41 mouse cellular contexts compared by ENCODE assay signal in the genomic region with DNA sequence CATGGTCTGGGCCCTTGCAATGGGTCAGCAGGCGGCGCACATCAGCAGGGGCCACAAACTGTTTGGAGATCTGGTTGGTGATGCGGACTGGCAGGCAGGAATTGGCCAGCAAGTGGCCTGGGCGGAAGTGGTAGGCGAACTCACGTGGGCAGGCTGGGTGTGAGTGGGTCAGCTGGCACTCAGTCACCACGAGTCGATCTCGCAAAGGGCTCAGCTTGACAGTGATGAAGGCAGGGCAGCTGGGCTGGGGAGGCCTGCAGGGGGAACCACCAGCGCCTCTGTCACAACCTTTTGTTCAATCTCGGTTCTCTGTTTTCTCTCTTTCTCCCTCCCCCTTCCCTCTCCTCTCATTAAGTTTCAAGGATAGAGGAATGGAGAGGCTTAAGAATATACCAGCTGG. TPM values are rescaled to one million over a fixed set of nuclear protein-coding genes. Genes with fewer than 3 reads are reported as not detected.
DNase-seq lines count a peak whose midpoint lies in the region; TF ChIP-seq lines count a peak whose summit lies in the region.
"Had no signal": no experiment of that assay in that cellular context is flagged by ENCODE, and none has a peak within 500 bp of the region (broad histone marks: within the 10 kb centered on the region; RNA-seq: fewer than 3 reads in every experiment).

No protein-coding gene starts in this region.

- no peaks in the 10 kb centered on the region for H3K9me3 ChIP-seq in ES-Bruce4 (replicated peaks; ENCODE audit: control insufficient read depth, insufficient read depth, low read length, poor library complexity, severe bottlenecking)
- H3K9me3 ChIP-seq: embryonic facial prominence, embryonic 10.5 days; embryonic facial prominence, embryonic 15.5 days; G1E; heart, embryonic 13.5 days; liver, embryonic 12.5 days; midbrain, embryonic 10.5 days; neural tube, embryonic 15.5 days had no signal

- no peak for TF ChIP-seq CTCF in ES-Bruce4 (IDR thresholded peaks at IDR 0.05; ENCODE audit: low read depth, low read length)

- H3K4me3 ChIP-seq in ES-Bruce4 (ENCODE audit: low read depth, low read length) = peak overlapping the region; percentile 33; the same call in 1 of the 2 replicates
- H3K4me3 ChIP-seq: embryonic facial prominence, embryonic 10.5 days; embryonic facial prominence, embryonic 15.5 days; gastrocnemius, adult 2 months; heart, adult 2 months; heart, embryonic 13.5 days; liver, embryonic 12.5 days; midbrain, embryonic 10.5 days; neural tube, embryonic 15.5 days had no signal

- no peaks in the 10 kb centered on the region for H3K4me1 ChIP-seq in ES-Bruce4 (ENCODE audit: control insufficient read depth, insufficient read depth, low read length)
- H3K4me1 ChIP-seq: embryonic facial prominence, embryonic 10.5 days; embryonic facial prominence, embryonic 15.5 days; liver, embryonic 12.5 days; midbrain, embryonic 10.5 days had no signal

- DNase-seq in heart, adult 11 months = peak; percentile 67
- no peak for DNase-seq in heart, adult 8-10 months (ENCODE audit: low spot score)
- DNase-seq in lung, postnatal 14 days = peak; percentile 8
- no peak for DNase-seq in lung, adult 18-20 months
- DNase-seq in layer of hippocampus, postnatal 25 days (ENCODE audit: extremely low spot score in 1 of 2, low spot score in 1 of 2) = no peak
- no peak for DNase-seq in urinary bladder, postnatal 25 days (ENCODE audit: low spot score)
- DNase-seq: adrenal gland, adult 8-10 months; cerebellum, adult 8-10 months; cerebellum, postnatal 25 days; gastrocnemius, adult 2 months; gastrocnemius, postnatal 36 days; heart, adult 2 months; heart, postnatal 10 days; kidney, adult 18-20 months; kidney, postnatal 4 days; layer of hippocampus, postnatal 36 days; left cerebral cortex, postnatal 4 days; liver, postnatal 0 days; retina, postnatal 1 day; right cerebral cortex, postnatal 14 days had no signal

- H3K36me3 ChIP-seq in ES-Bruce4 (ENCODE audit: control insufficient read depth, insufficient read depth, low read length, poor library complexity, severe bottlenecking) = no peaks in the 10 kb centered on the region
- H3K36me3 ChIP-seq: liver, embryonic 12.5 days had no signal

- no peak overlapping the region for H3K27ac ChIP-seq in ES-Bruce4 (ENCODE audit: insufficient read depth, low read length)
- H3K27ac ChIP-seq: embryonic facial prominence, embryonic 10.5 days; embryonic facial prominence, embryonic 15.5 days; gastrocnemius, adult 2 months; heart, adult 2 months; heart, embryonic 13.5 days; kidney, postnatal 0 days; liver, embryonic 12.5 days; midbrain, embryonic 10.5 days; neural tube, embryonic 15.5 days had no signal

- no peak for TF ChIP-seq POLR2A in ES-Bruce4 (IDR thresholded peaks at IDR 0.05; ENCODE audit: insufficient read depth, low read length)

- H3K9ac ChIP-seq in ES-Bruce4 (ENCODE audit: low read depth, poor library complexity, severe bottlenecking) = no peak overlapping the region
- H3K9ac ChIP-seq: embryonic facial prominence, embryonic 15.5 days; heart, embryonic 13.5 days; liver, embryonic 12.5 days; liver, postnatal 0 days; neural tube, embryonic 15.5 days had no signal

- H3K27me3 ChIP-seq in ES-Bruce4 (ENCODE audit: control insufficient read depth, insufficient read depth, low read length, poor library complexity, severe bottlenecking) = no peaks in the 10 kb centered on the region
- H3K27me3 ChIP-seq: embryonic facial prominence, embryonic 15.5 days; heart, embryonic 13.5 days; liver, embryonic 12.5 days; neural tube, embryonic 15.5 days had no signal

- no peak for TF ChIP-seq EP300 in ES-Bruce4 (IDR thresholded peaks at IDR 0.05; ENCODE audit: insufficient read depth, low read depth, low read length)

RNA-seq across cellular contexts. Expression of a gene that starts 7.7 kb away (rescaled TPM):
- 1 to 10 TPM; 3.0 to 4.1 (median 3.5) TPM for total RNA-seq in heart, adult 8-10 months (2022)
- 157 and 181 TPM in 2 replicates for polyA plus RNA-seq in ES-Bruce4 (2011; ENCODE audit: insufficient read depth, insufficient read length, low read depth, missing spikeins)
- total RNA-seq in layer of hippocampus, postnatal 25 days (2021) = 1 to 10 TPM; 5.0 to 6.4 TPM

RNA-seq across cellular contexts. Expression of a gene that starts 9.1 kb away (rescaled TPM):
- total RNA-seq in heart, adult 8-10 months (2022) = 10 to 100 TPM; 10.7 to 11.6 (median 11.2) TPM
- 6.0 and 9.4 TPM in 2 replicates for polyA plus RNA-seq in ES-Bruce4 (2011; ENCODE audit: insufficient read depth, insufficient read length, low read depth, missing spikeins)
- total RNA-seq in layer of hippocampus, postnatal 25 days (2021) = 10 to 100 TPM; 12.6 to 15.2 TPM

RNA-seq across cellular contexts. Expression of a gene that starts 55.1 kb away (rescaled TPM):
- under 1 TPM in 1 of 4 experiments, not detected in 3; 0.08 TPM for total RNA-seq in heart, adult 8-10 months (2022)
- polyA plus RNA-seq in ES-Bruce4 (2011; ENCODE audit: insufficient read depth, insufficient read length, low read depth, missing spikeins) = 1.0 and 1.6 TPM in 2 replicates
- total RNA-seq in layer of hippocampus, postnatal 25 days (2021) = under 1 TPM; 0.20 to 0.23 TPM
- total RNA-seq: heart, adult 2 months; monocyte, adult 5-6 weeks had no signal

RNA-seq across cellular contexts. Expression of a gene that starts 56.6 kb away (rescaled TPM):
- not detected for total RNA-seq in heart, adult 8-10 months (2022)
- not detected in 2 replicates for polyA plus RNA-seq in ES-Bruce4 (2011; ENCODE audit: insufficient read depth, insufficient read length, low read depth, missing spikeins)
- total RNA-seq in layer of hippocampus, postnatal 25 days (2021) = not detected
- total RNA-seq: adrenal gland, adult 8-10 months; adrenal gland, postnatal 4 days; gastrocnemius, adult 2 months; gastrocnemius, postnatal 36 days; heart, adult 2 months; heart, postnatal 10 days; hematopoietic stem cell, adult 5-6 weeks; layer of hippocampus, adult 8-10 months; layer of hippocampus, postnatal 36 days; left cerebral cortex, postnatal 4 days; monocyte, adult 5-6 weeks had no signal
- polyA plus RNA-seq: embryonic facial prominence, embryonic 10.5 days; embryonic facial prominence, embryonic 15.5 days; forebrain, embryonic 14.5 days; G1E; heart, adult 2 months; heart, embryonic 13.5 days; hindbrain, embryonic 16.5 days; intestine, embryonic 14.5 days; kidney, postnatal 0 days; limb, embryonic 14.5 days; liver, embryonic 12.5 days; liver, postnatal 0 days; midbrain, embryonic 10.5 days; neural tube, embryonic 15.5 days; small intestine, adult 2 months; stomach, embryonic 14.5 days; testis, adult 2 months; urinary bladder, adult 2 months had no signal

Comparison
In these comparisons a context has a peak if more than half of its experiments do, and no peak if none do; other contexts are left out.
1. DNase-seq: peak in heart, adult 11 months (single experiment) and lung, postnatal 14 days (single experiment); none in heart, adult 8-10 months (single experiment), lung, adult 18-20 months (0 of 2), layer of hippocampus, postnatal 25 days (0 of 2) and urinary bladder, postnatal 25 days (single experiment).